24 mouse cellular contexts compared by ENCODE assay signal in the genomic region with DNA sequence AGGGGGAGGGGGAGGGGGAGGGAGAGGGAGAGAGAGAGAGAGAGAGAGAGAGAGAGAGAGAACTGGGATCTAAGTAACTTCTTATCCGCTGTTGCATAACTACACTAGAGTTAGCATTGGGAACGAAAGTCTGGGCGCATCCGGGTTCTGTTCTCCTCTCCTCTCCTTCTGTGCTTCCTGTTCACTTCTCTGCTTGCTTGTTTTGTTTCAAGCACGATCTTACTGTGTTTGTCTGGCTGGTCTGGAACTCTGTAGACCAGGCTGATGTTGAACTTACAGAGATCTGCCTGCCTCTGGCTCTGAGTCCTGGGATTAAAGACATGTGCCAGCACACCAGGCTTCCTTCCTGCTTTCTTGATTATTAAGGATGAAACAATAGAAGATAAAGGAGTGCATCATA.
"Had no signal": no experiment of that assay in that cellular context is flagged by ENCODE, and none has a peak within 500 bp of the region (broad histone marks: within the 10 kb centered on the region; RNA-seq: fewer than 3 reads in every experiment).

No protein-coding gene starts in this region.

- H3K4me1 ChIP-seq: hindbrain, embryonic 10.5 days; hindbrain, embryonic 12.5 days; intestine, embryonic 15.5 days had no signal

- H3K36me3 ChIP-seq: intestine, embryonic 15.5 days; limb, embryonic 13.5 days; limb, embryonic 15.5 days; liver, embryonic 12.5 days had no signal

- DNase-seq: gastrocnemius, postnatal 10 days; gastrocnemius, postnatal 25 days; heart, postnatal 10 days; heart, postnatal 4 days; kidney, adult 18-20 months; kidney, postnatal 10 days; kidney, postnatal 25 days; kidney, postnatal 4 days; layer of hippocampus, adult 9-11 months; layer of hippocampus, postnatal 36 days; left cerebral cortex, postnatal 4 days had no signal

- H3K4me2 ChIP-seq: heart, embryonic 12.5 days; hindbrain, embryonic 12.5 days; hindbrain, embryonic 14.5 days; intestine, embryonic 15.5 days; limb, embryonic 13.5 days; limb, embryonic 15.5 days; liver, embryonic 12.5 days had no signal

- H3K27ac ChIP-seq: heart, embryonic 10.5 days; hindbrain, embryonic 10.5 days; hindbrain, embryonic 12.5 days; hindbrain, embryonic 14.5 days; intestine, embryonic 15.5 days; layer of hippocampus, adult 2 months; limb, embryonic 13.5 days; limb, embryonic 15.5 days; liver, embryonic 12.5 days; liver, embryonic 14.5 days had no signal

- ATAC-seq: hindbrain, embryonic 16.5 days; inflammation-experienced regulatory T-cells, adult 6 months; liver, embryonic 12.5 days had no signal

- H3K27me3 ChIP-seq: heart, embryonic 12.5 days; hindbrain, embryonic 12.5 days; intestine, embryonic 15.5 days; limb, embryonic 13.5 days; limb, embryonic 15.5 days had no signal

- H3K9me3 ChIP-seq: heart, embryonic 10.5 days; heart, embryonic 12.5 days; hindbrain, embryonic 10.5 days; hindbrain, embryonic 12.5 days; intestine, embryonic 15.5 days; limb, embryonic 13.5 days; limb, embryonic 15.5 days; liver, embryonic 12.5 days had no signal

- H3K4me3 ChIP-seq: heart, embryonic 10.5 days; heart, embryonic 12.5 days; hindbrain, embryonic 10.5 days; hindbrain, embryonic 12.5 days; intestine, embryonic 15.5 days; layer of hippocampus, adult 2 months; limb, embryonic 13.5 days; limb, embryonic 15.5 days; liver, embryonic 12.5 days had no signal

- H3K9ac ChIP-seq: heart, embryonic 12.5 days; hindbrain, embryonic 12.5 days; hindbrain, embryonic 14.5 days; intestine, embryonic 15.5 days; limb, embryonic 13.5 days; limb, embryonic 15.5 days; liver, embryonic 12.5 days; liver, embryonic 14.5 days had no signal
